Mouse (Mus musculus): ENCODE results near the gene Hnrnpul1.
A peak's percentile ranks its signal among the peaks of the same experiment; 100 is the strongest.

Gene Hnrnpul1

GRCm38 (mm10) chr7:25687811-25688401 lies 66.7 kb downstream of the Hnrnpul1 start:
- peak; percentile 71 for DNase-seq

DNA sequence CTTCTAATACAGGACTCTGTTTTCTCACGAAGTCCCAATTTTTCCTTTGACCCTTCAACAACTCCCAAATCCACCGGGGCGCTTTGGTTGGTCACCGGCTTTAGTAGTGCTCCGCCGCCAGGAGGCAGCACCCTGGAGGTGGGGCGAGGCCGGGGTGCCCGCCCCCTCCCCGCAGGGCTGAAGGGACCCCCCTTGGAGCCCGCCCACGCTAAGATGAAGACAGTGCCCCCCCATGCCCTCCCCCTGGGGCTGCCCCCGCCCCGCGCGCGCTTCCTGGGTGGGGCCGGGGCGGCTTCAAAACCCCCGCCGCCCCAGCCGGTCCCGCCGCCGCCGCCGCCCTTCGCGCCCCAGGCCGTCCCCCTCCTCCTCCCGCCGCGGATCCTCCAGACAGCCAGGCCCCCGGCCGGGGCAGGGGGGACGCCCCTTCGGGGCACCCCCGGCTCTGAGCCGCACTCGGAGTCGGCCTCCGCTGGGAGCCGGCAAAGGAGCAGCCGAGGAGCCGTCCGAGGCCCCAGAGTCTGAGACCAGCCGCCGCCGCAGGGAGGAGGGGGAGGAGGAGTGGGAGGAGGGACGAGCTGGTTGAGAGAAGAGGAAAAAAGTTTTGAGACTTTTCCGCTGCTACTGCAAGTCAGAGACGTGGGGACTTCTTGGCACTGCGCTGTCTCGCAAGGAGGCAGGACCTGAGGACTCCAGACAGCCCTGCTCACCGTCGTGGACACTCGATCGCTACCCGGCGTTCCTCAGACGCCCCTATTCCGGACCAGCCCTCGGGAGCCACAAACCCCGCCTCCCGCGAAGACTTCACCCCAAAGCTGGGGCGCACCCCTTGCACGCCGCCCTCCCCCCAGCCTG lies 67.7 kb downstream of the Hnrnpul1 start, which contains the start of gene Tgfb1:
Tgfb1 (plus strand) TSS at position 323 of the 852 bp plus-strand sequence.
- peak; percentile 88 for DNase-seq

DNA sequence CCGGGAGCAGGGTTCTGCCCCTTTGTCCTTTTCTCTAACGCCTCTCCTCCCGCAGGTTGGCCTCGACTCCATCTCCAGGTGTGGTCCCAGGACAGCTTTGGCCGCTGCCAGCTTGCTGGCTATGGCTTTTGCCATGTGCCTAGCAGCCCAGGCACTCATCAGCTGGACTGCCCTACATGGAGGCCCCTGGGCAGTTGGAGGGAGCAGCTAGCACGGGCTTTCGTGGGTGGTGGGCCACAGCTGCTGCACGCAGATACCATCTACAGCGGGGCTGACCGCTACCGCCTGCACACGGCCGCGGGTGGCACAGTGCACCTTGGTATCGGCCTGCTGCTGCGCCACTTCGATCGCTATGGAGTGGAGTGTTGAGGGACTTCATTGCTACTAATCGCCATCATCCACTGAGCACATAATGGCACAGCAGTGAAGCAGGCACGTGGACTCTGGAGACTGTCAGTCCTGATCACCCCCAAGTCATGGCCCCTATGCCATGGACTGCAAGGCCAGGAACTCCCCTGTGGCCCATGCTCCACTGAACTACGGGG lies 68.6 kb downstream of the Hnrnpul1 start:
- no peak for DNase-seq

DNA sequence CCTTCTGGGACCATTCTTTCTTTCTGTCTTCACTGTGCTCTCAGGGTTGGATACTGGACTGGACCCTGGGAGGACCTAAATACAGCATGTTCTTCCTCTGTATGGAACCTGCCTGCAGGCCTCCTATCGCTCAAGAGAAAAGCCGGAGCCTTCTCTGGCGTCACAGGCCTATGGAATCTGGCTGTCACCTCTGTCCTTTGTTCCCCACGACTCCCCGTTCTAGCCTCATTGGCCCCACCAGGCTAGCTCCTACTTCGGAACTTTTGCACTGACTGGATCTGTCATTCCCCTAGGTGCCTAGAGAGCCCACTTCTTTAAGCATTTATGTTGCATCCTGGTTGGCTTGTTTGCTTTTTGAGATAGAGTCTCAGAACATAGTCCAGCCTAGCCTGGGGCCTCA lies 69.9 kb downstream of the Hnrnpul1 start:
- DNase-seq = no peak

GRCm38 (mm10) chr7:25683474-25684180 lies 70.9 kb downstream of the Hnrnpul1 start:
- DNase-seq = peak; percentile 62

- no peak for DNase-seq
Measured at GRCm38 (mm10) chr7:25681341-25682231, 73.0 kb downstream of the Hnrnpul1 start.

DNA sequence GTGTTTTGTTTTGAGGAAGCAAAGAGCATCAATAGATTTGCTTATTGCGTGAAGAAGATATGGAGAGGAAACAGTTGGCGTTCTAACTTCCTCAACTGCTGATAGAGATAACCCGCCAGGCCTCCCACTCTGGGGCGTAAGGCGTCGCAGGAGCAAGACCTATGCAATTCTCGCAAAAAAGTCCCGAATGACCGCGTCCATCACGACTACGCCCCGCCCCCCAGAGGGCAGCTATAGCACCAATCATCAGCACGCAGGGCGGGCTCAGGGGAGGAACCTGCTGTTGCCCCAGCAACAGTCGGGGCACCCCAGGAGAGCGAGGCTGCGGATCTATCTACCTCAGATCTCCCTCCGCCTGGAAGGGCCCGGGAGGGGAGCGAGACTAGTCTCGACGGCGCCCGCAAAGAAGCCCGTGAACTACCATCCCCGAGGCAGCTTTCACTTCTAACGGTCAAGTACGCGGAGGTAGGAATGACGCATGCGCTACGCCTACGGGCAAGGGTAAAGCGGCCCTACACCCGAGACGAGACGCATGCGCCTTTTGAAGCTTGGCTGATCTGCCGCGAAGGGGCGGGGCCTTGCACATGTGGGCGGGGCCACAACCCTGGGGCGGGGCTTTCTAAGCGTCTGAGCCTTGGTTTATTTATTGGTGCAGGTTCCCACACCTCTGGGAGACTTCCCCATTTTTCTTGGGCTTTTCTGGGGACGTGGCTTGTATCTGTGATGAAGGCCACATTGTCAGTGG lies 73.9 kb downstream of the Hnrnpul1 start, which contains the start of gene B9d2:
B9d2 (plus strand) TSS at position 267 of the 745 bp plus-strand sequence.
- DNase-seq = peak; percentile 98

DNA sequence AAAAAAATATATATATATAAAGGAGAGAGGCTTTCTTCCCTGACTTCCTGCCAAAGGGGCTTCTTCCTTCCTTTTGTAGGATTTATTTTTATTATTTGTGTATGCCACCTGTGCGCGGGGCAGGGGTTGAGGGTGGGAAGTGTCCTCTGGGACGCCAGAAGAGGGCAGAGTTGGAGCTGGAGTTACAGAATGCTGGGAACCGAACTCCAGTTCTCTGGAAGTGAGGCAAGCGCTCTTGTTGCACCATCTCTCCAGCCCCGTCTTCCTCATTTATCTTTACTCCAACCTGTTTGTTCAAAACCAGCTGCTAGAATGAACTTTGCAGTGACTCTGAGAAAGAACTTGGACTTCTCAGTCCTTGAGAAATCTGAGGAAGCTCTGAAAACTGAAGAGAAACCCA lies 74.6 kb downstream of the Hnrnpul1 start:
- peak; percentile 64 for DNase-seq

GRCm38 (mm10) chr7:25677013-25677412 lies 77.5 kb downstream of the Hnrnpul1 start:
- no peak for DNase-seq

- peak; percentile 94 for DNase-seq
Measured at GRCm38 (mm10) chr7:25676085-25676781, 78.3 kb downstream of the Hnrnpul1 start.

- no peak for DNase-seq
Measured at GRCm38 (mm10) chr7:25675405-25675804, 79.2 kb downstream of the Hnrnpul1 start.

DNA sequence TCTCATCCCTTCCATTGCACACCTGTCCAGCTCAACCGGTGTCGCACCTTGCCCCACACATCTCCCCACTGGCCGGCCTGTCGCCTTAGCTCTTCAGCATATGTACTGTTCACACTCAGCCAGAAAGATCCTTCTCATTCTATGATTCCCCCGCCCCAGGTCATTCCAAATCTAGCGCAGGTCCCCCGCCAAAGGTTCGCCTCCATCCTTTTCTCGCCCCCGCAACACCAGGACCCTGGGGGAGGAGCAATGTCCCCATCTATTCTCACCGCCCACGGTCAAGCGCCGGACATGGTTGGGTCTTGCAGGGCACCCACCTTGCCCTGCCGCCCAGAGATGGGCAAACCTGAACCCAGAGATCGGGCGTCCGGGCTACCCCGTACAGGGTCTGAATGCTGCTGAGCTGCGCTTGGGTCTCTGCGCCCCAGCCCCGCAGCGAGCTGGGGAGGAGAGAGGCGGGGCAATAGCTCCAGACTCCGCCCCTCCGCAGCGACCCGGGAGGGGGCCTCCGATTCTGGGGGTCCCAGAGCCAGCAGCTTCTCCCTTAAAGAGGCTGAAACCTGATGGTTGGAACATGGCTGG lies 79.7 kb downstream of the Hnrnpul1 start, which contains the start of gene Tmem91:
Tmem91 (minus strand) TSS at position 448 of the 582 bp plus-strand sequence.
- no peak for DNase-seq

- no peak for DNase-seq
Measured at GRCm38 (mm10) chr7:25674297-25674696, 80.3 kb downstream of the Hnrnpul1 start.

DNA sequence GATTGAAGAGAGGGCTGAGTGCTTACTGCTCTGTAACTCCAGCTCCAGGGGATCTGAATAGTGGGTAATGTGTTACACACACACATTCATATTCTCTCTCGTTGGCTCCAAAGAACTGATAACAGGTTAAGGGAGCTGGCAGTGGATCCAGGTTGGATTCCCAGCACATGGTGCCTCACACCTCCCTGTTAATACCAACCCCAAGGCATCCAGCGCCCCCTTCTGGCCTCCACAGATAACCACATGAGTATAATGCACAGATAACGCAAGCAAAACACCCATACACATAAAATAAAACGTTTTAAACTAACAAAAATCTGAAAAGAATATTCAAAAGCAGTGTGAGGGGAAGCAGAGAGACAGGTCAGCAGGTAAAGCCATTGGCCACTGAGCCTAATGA lies 82.1 kb downstream of the Hnrnpul1 start:
- no peak for DNase-seq

DNA sequence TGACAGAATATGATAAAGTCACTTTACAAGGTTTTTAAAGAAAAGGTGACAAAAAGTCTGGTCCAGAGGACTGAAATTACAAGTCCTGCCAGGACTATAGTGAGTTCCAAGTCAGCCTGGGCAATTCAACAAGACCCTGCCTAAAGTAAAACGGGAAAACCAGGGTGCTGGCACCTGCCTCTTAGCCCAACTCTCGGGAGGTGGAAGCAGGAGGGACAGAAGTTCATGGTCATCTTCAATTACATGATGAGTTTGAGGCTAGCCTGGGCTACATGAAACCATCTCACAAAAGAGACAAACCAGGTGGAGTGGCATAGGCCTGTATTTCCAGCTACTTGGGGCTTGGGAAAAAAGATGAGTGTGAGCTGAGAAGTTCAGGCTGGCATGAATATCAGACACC lies 82.9 kb downstream of the Hnrnpul1 start:
- no peak for DNase-seq
